Mouse (Mus musculus) CD4-positive, CD25-positive, alpha-beta regulatory T cell, adult 2 months (primary cell): ENCODE measurements at regions not wholly inside any gene's neighbourhood (a gene's known extent, or its start where the extent isn't known, plus 50 kb on each side); places are given as distances from the start of the nearest gene placed in this dataset.
A peak's percentile ranks its signal among the peaks of the same experiment; 100 is the strongest.

Experiments
- DNase-seq: peaks from one replicate; pipeline ENCODE4 v3.0.0-alpha.2; 2012; ENCODE audit warnings: low read depth, low spot score

DNA sequence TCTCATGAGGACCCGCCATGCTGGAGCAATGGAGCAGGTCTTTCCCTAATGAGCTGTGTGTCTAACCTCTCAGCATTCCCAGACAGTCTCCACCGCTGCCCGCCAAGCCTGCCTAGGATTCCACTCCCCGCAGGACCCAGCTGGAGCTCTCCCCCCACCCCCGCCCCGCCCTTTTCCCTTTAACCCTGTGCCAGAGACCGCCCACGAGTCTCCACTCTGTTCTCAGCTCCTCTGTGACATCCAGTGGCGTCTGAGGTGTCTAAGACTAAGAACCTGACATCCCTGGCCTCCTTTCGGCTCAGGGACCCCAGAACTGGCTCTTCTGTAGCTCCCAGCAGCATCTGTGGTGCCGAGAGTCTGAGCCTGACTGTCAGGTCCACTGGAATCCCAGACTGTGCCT is 50.9 kb upstream of the Tpp2 start:
- DNase-seq: no peak

DNA sequence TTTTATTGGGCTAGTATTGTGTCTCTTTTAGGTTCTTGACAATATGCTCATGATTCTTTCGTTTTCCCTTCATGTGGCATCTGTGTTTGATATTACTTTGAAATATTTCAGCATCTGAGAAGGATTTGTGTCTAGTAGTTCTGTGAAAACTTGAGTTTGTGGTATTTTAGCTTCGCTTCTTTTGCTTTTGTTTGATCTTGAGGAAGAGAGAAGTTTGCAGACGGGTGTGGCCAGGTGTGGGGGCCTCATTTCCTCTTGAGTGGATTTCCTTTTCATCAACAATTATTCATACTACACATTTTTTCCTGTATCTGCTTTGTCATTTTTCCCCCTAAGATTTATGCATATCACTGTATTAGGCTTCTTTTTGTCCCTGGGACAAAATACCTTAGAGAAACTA is 52.8 kb upstream of the Uxs1 start:
- DNase-seq: peak; percentile 69

DNA sequence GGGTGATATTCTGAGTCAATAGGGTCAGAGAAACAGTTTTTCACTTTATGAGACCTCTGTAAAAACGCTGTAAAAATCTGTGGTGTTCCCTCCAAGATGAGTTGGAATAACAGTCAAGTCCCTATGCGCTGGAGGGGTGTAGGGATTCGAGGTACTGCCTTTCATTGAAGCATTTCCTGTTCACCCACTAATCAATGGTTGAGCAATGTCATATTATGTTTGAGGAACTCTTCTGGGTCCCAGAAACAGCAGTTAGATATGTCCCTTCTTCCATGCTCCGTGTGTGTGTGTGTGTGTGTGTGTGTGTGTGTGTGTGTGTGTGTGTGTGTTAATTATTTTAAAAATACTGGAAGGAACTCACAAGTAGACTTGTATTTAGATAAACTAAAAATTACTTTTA is 52.3 kb upstream of the Uxs1 start:
- no peak for DNase-seq

DNA sequence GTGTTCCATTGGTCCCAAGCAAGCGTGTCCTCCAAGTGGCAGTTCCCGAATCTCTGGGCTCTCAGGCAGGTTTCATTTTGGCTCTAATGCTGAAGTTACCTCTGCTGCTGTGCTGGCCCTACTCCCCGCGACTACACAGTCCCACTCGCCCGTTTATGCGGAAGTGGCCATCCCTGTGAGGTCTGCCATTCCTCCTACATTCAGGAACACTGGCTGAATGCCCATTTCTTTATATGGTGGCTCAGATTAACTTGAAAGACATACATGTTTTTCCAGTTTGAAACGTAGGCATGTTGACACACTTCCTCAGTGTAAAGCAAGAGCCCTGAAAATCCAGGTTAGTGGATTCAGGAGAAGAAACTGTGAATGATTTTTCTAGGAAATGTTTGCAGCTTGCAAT is 51.6 kb upstream of the Uxs1 start:
- no peak for DNase-seq

DNA sequence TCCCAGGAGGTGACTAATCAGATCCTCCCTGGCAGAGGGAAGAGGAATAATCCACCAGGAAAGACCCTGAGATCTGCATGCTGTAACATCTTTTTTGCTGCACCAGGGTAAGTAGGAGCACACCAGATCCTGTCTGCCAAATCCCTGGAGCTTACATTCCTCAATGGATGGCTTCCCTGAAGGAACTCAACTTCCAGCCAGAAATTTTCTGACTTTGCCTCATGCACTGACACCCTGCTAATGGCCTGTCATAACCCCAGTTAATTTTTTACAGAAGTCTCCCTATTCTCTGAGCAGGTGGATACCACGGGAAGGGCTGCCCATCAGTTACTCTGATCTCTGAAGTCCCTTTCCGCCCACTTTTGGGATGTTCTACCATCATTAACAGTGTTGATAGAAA is 50.6 kb upstream of the Uxs1 start:
- no peak for DNase-seq

DNA sequence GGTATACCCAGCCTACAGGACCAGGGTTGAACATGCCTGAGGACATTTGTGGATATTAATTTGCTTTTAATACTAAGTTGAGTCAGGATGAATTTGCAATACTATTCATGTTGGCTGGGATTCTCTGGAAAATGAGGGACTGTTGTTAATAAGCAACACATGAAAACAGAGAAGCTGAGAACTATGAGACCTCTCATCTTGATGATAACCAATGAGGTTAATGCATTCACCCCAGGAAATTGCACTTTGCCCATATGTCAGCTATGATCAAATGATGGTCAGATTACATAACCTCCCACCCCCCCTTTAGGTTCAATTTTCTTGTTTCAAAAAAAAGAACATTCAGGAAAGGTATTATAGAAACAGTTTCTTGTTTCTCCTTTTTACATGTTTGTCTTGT is 50.1 kb upstream of the Uxs1 start:
- DNase-seq: no peak
